Mouse (Mus musculus) midbrain, embryonic 10.5 days (tissue): ENCODE measurements around the gene Gm11111. TPM values are rescaled to one million over a fixed set of nuclear protein-coding genes. Genes with fewer than 3 reads are reported as not detected.

Experiments used
- DNase-seq: peaks from one replicate; pipeline ENCODE4 v3.0.0-alpha.2; 2017; ENCODE audit warnings: low spot score
- H3K27ac ChIP-seq: fragments of 300-500 bp; sonication (generic); replicated peaks from 2 replicates; pipeline ENCODE4 v1.5.1; 2016; ENCODE audit warnings: mild to moderate bottlenecking
- H3K27me3 ChIP-seq: fragments of 300-500 bp; sonication (generic); 2 replicates; pipeline ENCODE4 v1.6.1; 2016; ENCODE audit warnings: low read depth, mild to moderate bottlenecking; ENCODE audit not compliant: poor library complexity, severe bottlenecking
- H3K36me3 ChIP-seq: fragments of 300-500 bp; sonication (generic); 2 replicates; pipeline ENCODE4 v1.6.1; 2016; ENCODE audit warnings: mild to moderate bottlenecking, moderate library complexity
- H3K4me1 ChIP-seq: fragments of 300-500 bp; sonication (generic); 2 replicates; pipeline ENCODE4 v1.6.1; 2016
- H3K4me3 ChIP-seq: fragments of 300-500 bp; sonication (generic); 2 replicates; pipeline ENCODE4 v1.5.1; 2016; ENCODE audit warnings: mild to moderate bottlenecking, moderate library complexity
- H3K9me3 ChIP-seq: fragments of 300-500 bp; sonication (generic); replicated peaks from 2 replicates; pipeline ENCODE4 v1.6.1; 2016; ENCODE audit warnings: mild to moderate bottlenecking
- WGBS: fragments of 180-500 bp; shearing (Covaris S2); methylation state at CpG from one replicate; pipeline ENCODE4 v1.1.7; 2016; 5-methylcytosine and 5-hydroxymethylcytosine counted together
- polyA plus RNA-seq: library from polyadenylated mRNA; unstranded; fragments of >200 nt; fragmentation: Nextera tagmentation; extraction: Ambion mirVana; gene quantifications from 2 replicates; pipeline ENCODE4 v1.2.1, GENCODE M21; 2016

Gm11111 gene
- not detected in 2 replicates for polyA plus RNA-seq

GRCm38 (mm10) chr5:98552395-98552794 lies at the start of gene Gm11111:
Gene Gm11111, plus strand, starts transcription at chr5:98552695.
- no peaks in the 10 kb centered on the region for H3K27me3 ChIP-seq
- H3K4me3 ChIP-seq = no peak within 1 kb of the TSS
- no peak within 1 kb of the TSS for H3K27ac ChIP-seq
- no peak for DNase-seq
- no peaks in the 10 kb centered on the region for H3K36me3 ChIP-seq
- no peaks in the 10 kb centered on the region for H3K9me3 ChIP-seq
- H3K4me1 ChIP-seq = no peaks in the 10 kb centered on the region; the same call in 1 of the 2 replicates

GRCm38 (mm10) chr5:98516214-98516613 lies 36.3 kb upstream of the Gm11111 start:
- no peaks in the 10 kb centered on the region for H3K4me1 ChIP-seq
- no peak for DNase-seq
- H3K36me3 ChIP-seq = no peaks in the 10 kb centered on the region
- H3K9me3 ChIP-seq = no peaks in the 10 kb centered on the region
- H3K27ac ChIP-seq = no peak overlapping the region
- 92% methylated on average over 7 of the region's 7 CpGs for WGBS
- H3K27me3 ChIP-seq = no peaks in the 10 kb centered on the region
- no peak overlapping the region for H3K4me3 ChIP-seq

- Histone ChIP-seq H3K9me3 (no peaks in the 10 kb centered on the region), H3K36me3 (no peaks in the 10 kb centered on the region), H3K4me1 (no peaks in the 10 kb centered on the region), H3K27me3 (no peaks in the 10 kb centered on the region), H3K4me3 (no peak overlapping the region), H3K27ac (no peak overlapping the region)
- WGBS = 79% methylated on average over 2 of the region's 2 CpGs
- DNase-seq = no peak
These were observed 32.4 kb upstream of the Gm11111 start for GRCm38 (mm10) chr5:98520118-98520517.

GRCm38 (mm10) chr5:98522270-98522977 lies 30.1 kb upstream of the Gm11111 start:
- Histone ChIP-seq H3K9me3 (no peaks in the 10 kb centered on the region), H3K36me3 (no peaks in the 10 kb centered on the region), H3K4me3 (no peak overlapping the region), H3K4me1 (no peaks in the 10 kb centered on the region), H3K27me3 (no peaks in the 10 kb centered on the region), H3K27ac (no peak overlapping the region)
- no peak for DNase-seq
- 91% methylated on average over 7 of the region's 7 CpGs for WGBS

- no peaks in the 10 kb centered on the region for H3K4me1 ChIP-seq
- WGBS = 90% methylated on average over 7 of the region's 7 CpGs
These were observed 29.4 kb upstream of the Gm11111 start for GRCm38 (mm10) chr5:98523050-98523449.

GRCm38 (mm10) chr5:98523783-98524182 lies 28.7 kb upstream of the Gm11111 start:
- Histone ChIP-seq H3K27ac (no peak overlapping the region), H3K36me3 (no peaks in the 10 kb centered on the region), H3K4me3 (no peak overlapping the region), H3K27me3 (no peaks in the 10 kb centered on the region), H3K9me3 (no peaks in the 10 kb centered on the region), H3K4me1 (no peaks in the 10 kb centered on the region)
- no peak for DNase-seq
- 80% methylated on average over 1 of the region's 1 CpGs for WGBS

More at GRCm38 (mm10) chr5:98523050-98523449, 29.4 kb upstream of the Gm11111 start:
- no peak overlapping the region for H3K4me3 ChIP-seq
- H3K27me3 ChIP-seq = no peaks in the 10 kb centered on the region
- H3K27ac ChIP-seq = no peak overlapping the region
- H3K36me3 ChIP-seq = no peaks in the 10 kb centered on the region
- DNase-seq = no peak
- no peaks in the 10 kb centered on the region for H3K9me3 ChIP-seq

GRCm38 (mm10) chr5:98541333-98541732 lies 11.2 kb upstream of the Gm11111 start:
- DNase-seq = no peak
- Histone ChIP-seq H3K4me3 (no peak overlapping the region), H3K4me1 (no peaks in the 10 kb centered on the region), H3K27ac (no peak overlapping the region), H3K36me3 (no peaks in the 10 kb centered on the region), H3K27me3 (no peaks in the 10 kb centered on the region), H3K9me3 (no peaks in the 10 kb centered on the region)
- 81% methylated on average over 1 of the region's 1 CpGs for WGBS

- no peaks in the 10 kb centered on the region for H3K9me3 ChIP-seq
These were observed 2.2 kb upstream of the Gm11111 start for GRCm38 (mm10) chr5:98550285-98550684.

GRCm38 (mm10) chr5:98550873-98551272 lies 1.6 kb upstream of the Gm11111 start:
- no peaks in the 10 kb centered on the region for H3K9me3 ChIP-seq
- H3K27me3 ChIP-seq = no peaks in the 10 kb centered on the region
- H3K36me3 ChIP-seq = no peaks in the 10 kb centered on the region
- H3K27ac ChIP-seq = no peak overlapping the region
- no peaks in the 10 kb centered on the region; the same call in 1 of the 2 replicates for H3K4me1 ChIP-seq
- no peak for DNase-seq
- WGBS = 80% methylated on average over 1 of the region's 1 CpGs
- no peak overlapping the region for H3K4me3 ChIP-seq

More at GRCm38 (mm10) chr5:98550285-98550684, 2.2 kb upstream of the Gm11111 start:
- WGBS = 66% methylated on average over 5 of the region's 5 CpGs
- Histone ChIP-seq H3K36me3 (no peaks in the 10 kb centered on the region), H3K27me3 (no peaks in the 10 kb centered on the region), H3K27ac (no peak overlapping the region), H3K4me1 (no peaks in the 10 kb centered on the region; the same call in 1 of the 2 replicates), H3K4me3 (no peak overlapping the region)
- no peak for DNase-seq

GRCm38 (mm10) chr5:98552811-98553601 lies 511 bp downstream of the Gm11111 start:
- no peaks in the 10 kb centered on the region for H3K36me3 ChIP-seq
- 74% methylated on average over 7 of the region's 7 CpGs for WGBS
- H3K9me3 ChIP-seq = no peaks in the 10 kb centered on the region
- H3K4me1 ChIP-seq = no peaks in the 10 kb centered on the region; the same call in 1 of the 2 replicates
- no peaks in the 10 kb centered on the region for H3K27me3 ChIP-seq
- H3K4me3 ChIP-seq = no peak overlapping the region
- H3K27ac ChIP-seq = no peak overlapping the region
- no peak for DNase-seq

- no peak for DNase-seq
- 55% methylated on average over 4 of the region's 4 CpGs for WGBS
- Histone ChIP-seq H3K9me3 (no peaks in the 10 kb centered on the region), H3K27me3 (no peaks in the 10 kb centered on the region), H3K36me3 (no peaks in the 10 kb centered on the region), H3K4me1 (peaks cover 34% of the 10 kb centered on the region), H3K4me3 (no peak overlapping the region), H3K27ac (no peak overlapping the region)
These were observed 8.8 kb downstream of the Gm11111 start for GRCm38 (mm10) chr5:98561301-98561700.

- Histone ChIP-seq H3K27ac (no peak overlapping the region), H3K36me3 (no peaks in the 10 kb centered on the region), H3K4me1 (peaks cover 41% of the 10 kb centered on the region), H3K4me3 (no peak overlapping the region), H3K9me3 (no peaks in the 10 kb centered on the region), H3K27me3 (no peaks in the 10 kb centered on the region)
- WGBS = 93% methylated on average over 9 of the region's 9 CpGs
- DNase-seq = no peak
These were observed 10.3 kb downstream of the Gm11111 start for GRCm38 (mm10) chr5:98562806-98563205.

GRCm38 (mm10) chr5:98563801-98564200 lies 11.3 kb downstream of the Gm11111 start:
- no peak for DNase-seq
- no peaks in the 10 kb centered on the region for H3K27me3 ChIP-seq
- 51% methylated on average over 9 of the region's 9 CpGs for WGBS
- no peaks in the 10 kb centered on the region for H3K9me3 ChIP-seq
- H3K4me3 ChIP-seq = peak overlapping the region; percentile 18; the same call in 1 of the 2 replicates
- H3K27ac ChIP-seq = peak overlapping the region; percentile 75
- peaks cover 42% of the 10 kb centered on the region for H3K4me1 ChIP-seq
- no peaks in the 10 kb centered on the region for H3K36me3 ChIP-seq
